Mouse (Mus musculus) CD8-positive naive resting alpha-beta T cell, adult 57 days (primary cell): ENCODE measurements around the gene Vill. TPM values are rescaled to one million over a fixed set of nuclear protein-coding genes. Genes with fewer than 3 reads are reported as not detected.

Source experiments
- total RNA-seq: library from RNA; stranded (reverse); gene quantifications from one replicate; pipeline ENCODE4 v1.2.4, GENCODE M21; 2023

Gene Vill
- total RNA-seq, result 1.3 TPM

DNA sequence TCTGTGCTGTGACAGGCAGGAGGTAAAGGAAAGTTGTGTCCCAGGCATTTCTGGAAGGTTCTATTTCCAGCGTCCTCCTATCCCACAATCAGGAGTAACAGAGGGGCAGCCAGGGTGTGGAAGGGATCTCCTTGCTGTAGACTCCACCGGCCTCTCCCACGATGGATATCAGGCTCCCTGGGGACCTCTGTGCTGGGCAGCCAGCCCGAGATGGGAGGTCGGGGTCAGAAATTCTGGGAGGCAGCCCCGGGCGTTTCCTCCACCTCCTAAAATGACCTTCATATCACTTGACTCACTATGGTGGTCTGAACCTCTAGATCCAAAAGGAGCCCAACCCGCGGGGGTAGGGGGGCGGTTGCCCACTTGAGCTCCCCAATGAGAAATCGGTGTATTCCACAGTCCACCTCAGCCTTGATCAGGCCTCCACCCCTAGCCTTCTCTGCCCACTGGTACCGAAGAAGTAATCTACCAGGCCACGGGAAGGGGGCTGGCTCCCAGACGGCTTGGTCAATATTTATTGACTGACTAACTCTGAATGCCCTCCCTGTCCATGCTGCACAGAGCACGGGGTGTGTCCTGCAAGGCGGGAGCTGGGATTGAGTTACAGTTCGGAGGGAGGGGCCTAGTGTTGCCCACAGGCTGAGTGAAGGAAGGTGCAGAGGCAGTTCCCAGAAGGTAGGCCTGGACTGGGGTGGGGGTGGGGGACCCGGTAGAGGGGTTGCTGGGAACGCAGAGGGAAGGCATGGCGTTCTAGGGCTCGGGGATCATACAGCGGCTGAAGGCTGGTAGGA lies at the start of gene Vill:
Vill (plus strand) TSS at position 625 of the 791 bp plus-strand sequence.

DNA sequence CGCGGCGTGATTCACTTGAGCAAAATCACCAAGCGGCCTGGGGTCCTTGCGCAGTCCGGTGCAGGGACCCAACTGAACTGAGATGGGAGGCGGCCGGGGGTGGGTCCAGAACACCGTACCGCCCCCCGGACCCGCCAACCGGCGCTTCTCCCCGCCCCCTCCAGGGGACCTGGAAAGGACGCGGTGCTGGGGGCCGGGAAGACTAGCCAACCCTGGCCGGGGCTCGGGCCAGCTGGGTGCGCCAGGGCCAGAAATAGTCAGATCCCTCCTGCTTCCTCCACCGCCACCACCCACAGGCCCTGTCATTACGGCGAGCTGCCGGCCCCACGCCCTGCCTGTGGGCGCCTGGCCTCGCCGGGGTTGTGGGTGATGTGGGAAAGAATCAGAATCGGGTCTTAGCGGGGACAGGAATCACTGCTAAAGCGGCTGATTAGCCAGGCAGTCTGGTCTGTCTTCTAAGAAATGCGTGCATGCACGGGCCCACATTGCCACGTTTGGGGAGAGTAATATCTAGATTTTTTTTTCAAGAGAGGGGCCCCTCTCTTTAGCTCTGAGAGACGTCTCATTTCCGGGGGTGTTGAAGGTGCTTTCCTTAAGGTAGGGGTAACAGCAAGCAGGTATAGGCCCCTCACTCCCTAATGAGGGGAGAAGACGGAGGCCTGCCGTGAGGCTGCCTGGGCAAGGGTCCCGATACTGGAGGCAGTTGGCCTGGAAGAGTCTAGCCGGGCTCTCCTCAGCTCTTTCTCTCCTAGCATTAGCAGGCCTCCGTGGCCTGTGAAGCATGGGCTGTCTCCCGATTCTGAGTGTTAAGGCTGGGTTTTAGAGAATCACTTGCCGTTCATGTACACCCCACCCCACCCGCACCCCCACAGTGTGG lies 41.1 kb downstream of the Vill start, which contains the start of gene Plcd1:
Plcd1 (minus strand) TSS at position 84 of the 877 bp plus-strand sequence.

DNA sequence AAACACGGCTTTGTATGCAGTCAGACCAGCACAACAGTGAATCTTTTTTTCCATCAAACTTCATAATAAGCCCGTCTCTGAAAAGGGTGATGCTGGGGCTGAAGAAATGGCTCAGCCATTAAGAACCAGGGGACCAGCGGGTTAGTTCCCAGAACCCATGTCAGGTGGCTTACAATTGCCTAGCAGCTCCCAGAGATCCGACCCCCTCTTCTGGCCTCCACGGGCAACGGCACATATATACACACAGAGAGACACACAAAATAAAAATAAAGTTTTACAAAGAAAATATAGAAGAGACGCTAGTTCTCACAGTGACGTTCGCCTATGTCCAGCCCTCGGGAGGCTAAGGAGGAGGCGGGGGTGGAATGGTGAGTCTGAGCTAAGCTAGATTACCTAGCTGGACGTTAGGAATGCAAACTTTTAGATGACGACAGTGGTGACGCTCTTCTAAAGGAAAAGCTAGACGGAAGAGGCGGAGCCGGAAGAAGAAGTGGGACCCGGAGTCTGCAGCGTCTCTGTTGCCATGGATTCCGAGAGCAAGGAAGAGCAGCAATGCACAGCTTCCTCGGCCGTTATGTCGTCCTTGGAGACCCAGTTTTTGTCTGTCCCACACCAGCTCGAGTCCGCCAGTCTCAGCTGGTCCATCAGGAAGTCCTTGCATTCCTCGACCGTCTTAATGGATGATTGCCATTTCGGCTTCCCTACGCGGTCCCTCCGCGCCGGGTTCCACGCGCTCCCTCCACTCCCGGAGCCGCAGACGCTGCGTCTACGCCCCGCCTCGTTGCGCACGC lies 49.6 kb downstream of the Vill start, which contains the start of gene Dlec1:
Dlec1 (plus strand) TSS at position 487 of the 791 bp plus-strand sequence.

Other genes starting within 250 kb of the Vill start
- gene Ctdspl, start 126.3 kb upstream of the Vill start, total RNA-seq, result not detected
- not detected for gene Plcd1, start 40.7 kb downstream of the Vill start, total RNA-seq
- gene Dlec1, start 49.7 kb downstream of the Vill start, total RNA-seq, result not detected
- gene Acaa1b, start 104.3 kb downstream of the Vill start, total RNA-seq, result 1.7 TPM
- gene Gm47289, start 106.4 kb downstream of the Vill start, total RNA-seq, result not detected
- not detected for gene Slc22a13, start 156.3 kb downstream of the Vill start, total RNA-seq